Mouse (Mus musculus) limb, embryonic 14.5 days (tissue): ENCODE measurements around the gene Megf8. TPM values are rescaled to one million over a fixed set of nuclear protein-coding genes. Genes with fewer than 3 reads are reported as not detected.

Experiments used
- ATAC-seq: fragments of 200-750 bp; cut with Nextera tagmentation; 2 replicates; pipeline ENCODE4 v1.8.0; 2017; ENCODE audit warnings: low read depth, moderate number of reproducible peaks, moderate TSS enrichment; ENCODE audit not compliant: low FRiP score
- DNase-seq: peaks from one replicate; pipeline ENCODE4 v3.0.0-alpha.2; 2015; ENCODE audit warnings: low spot score
- H3K27ac ChIP-seq: fragments of 300-500 bp; sonication (generic); replicated peaks from 2 replicates; pipeline ENCODE4 v1.5.1; 2014; ENCODE audit warnings: low read depth, mild to moderate bottlenecking, low read length, moderate library complexity, mixed read lengths
- H3K27me3 ChIP-seq: fragments of 300-500 bp; sonication (generic); 2 replicates; pipeline ENCODE4 v1.6.1; 2014; ENCODE audit warnings: low read length, mixed read lengths; ENCODE audit not compliant: control insufficient read depth, insufficient read depth
- H3K36me3 ChIP-seq: fragments of 300-500 bp; sonication (generic); 2 replicates; pipeline ENCODE4 v1.6.1; 2014; ENCODE audit warnings: mild to moderate bottlenecking, low read length, moderate library complexity, mixed read lengths; ENCODE audit not compliant: control insufficient read depth, insufficient read depth
- H3K4me1 ChIP-seq: fragments of 300-500 bp; sonication (generic); 2 replicates; pipeline ENCODE4 v1.6.1; 2014; ENCODE audit warnings: antibody characterized with exemption, low read length, mixed read lengths; ENCODE audit not compliant: control insufficient read depth, insufficient read depth
- H3K4me2 ChIP-seq: fragments of 300-500 bp; sonication (generic); replicated peaks from 2 replicates; pipeline ENCODE4 v1.6.1; 2014; ENCODE audit warnings: low read depth, mild to moderate bottlenecking, low read length, moderate library complexity; ENCODE audit not compliant: severe bottlenecking
- H3K4me3 ChIP-seq: fragments of 300-500 bp; sonication (generic); replicated peaks from 2 replicates; pipeline ENCODE4 v1.5.1; 2014; ENCODE audit warnings: low read length
- H3K9ac ChIP-seq: fragments of 300-500 bp; sonication (generic); 2 replicates; pipeline ENCODE4 v1.6.1; 2014; ENCODE audit warnings: mild to moderate bottlenecking, low read depth, low read length, moderate library complexity; ENCODE audit not compliant: severe bottlenecking
- H3K9me3 ChIP-seq: fragments of 300-500 bp; sonication (generic); 2 replicates; pipeline ENCODE4 v1.6.1; 2016; ENCODE audit warnings: low read length; ENCODE audit not compliant: control insufficient read depth
- POLR2A ChIP-seq: fragments of 200-500 bp; IDR thresholded peaks from 2 replicates; pipeline ENCODE4 v1.8.0; 2012; ENCODE audit warnings: inconsistent platforms, mild to moderate bottlenecking, moderate library complexity, borderline replicate concordance; ENCODE audit not compliant: insufficient read depth, insufficient read length; ENCODE audit errors: extremely low read depth
- WGBS: fragments of 180-500 bp; shearing (Covaris S2); extraction: QIAGEN DNeasy Blood & Tissue Kit; methylation state at CpG from one replicate; pipeline ENCODE4 v1.1.7; 2014; 5-methylcytosine and 5-hydroxymethylcytosine counted together
- polyA plus RNA-seq, 2 experiments: library from polyadenylated mRNA; depleted of rRNA in 1 of 2; stranded (reverse) in 1 of 2; unstranded in 1 of 2; fragments of >200 nt; fragmentation: Nextera tagmentation in 1 of 2; extraction: Ambion mirVana in 1 of 2; gene quantifications; 2 replicates each; pipeline versions ENCODE4 v1.2.1 to v1.2.3; 2012 to 2014

Gene Megf8
- polyA plus RNA-seq, 2 experiments = 16.5 to 45.1 TPM

DNA sequence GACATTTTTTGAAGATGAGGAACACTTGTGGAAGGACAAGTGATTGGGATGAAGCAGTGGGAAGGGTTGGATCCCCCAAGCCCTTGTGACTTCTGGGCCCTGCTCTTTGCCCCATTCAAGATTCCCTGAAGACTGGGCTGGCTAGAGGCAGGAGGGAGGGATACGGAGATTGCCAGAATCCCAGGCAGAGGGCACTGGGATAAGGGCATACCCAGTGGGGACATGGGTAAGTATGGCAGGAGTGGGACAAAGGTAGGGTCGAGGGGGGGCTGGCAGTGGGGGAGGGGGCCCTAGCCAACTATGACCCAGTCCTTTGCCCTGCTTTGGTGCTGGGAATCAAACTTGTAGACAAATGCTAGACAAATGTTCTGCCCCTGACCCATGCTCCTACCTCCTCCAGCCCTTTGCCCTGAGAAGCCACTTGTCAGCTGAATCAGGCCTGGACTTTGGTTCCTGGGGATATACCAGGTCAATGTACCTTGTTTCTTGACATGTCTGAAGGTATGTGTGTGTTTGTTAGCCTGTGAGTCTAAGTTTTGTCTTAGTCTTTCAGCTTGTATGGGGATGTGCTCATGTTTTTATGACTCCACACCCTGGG, 75.0 kb downstream of the Megf8 start:
- H3K27ac ChIP-seq = no peak overlapping the region
- 76% methylated on average over 2 of the region's 2 CpGs for WGBS
- no peak for ATAC-seq

DNA sequence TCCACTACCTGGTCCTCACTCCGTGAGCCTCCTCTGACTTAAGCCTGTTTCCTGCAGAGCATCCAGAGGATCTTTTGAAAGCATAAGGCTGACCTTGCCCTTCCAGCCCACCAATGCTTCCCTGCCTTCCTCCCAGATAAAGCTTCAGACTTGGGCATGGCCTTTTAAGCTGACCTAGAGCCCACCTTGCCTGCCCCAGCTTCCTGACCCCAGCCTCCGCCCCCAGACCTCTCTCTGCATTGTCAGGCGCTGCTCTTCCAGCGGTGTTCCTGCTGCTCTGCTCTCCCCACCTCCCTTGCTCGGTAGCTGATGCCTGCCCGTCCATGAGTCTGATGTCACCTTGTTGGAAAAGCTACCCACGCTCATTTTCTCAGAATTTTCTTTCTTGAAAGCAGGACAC, 75.9 kb downstream of the Megf8 start:
- ATAC-seq = no peak
- no peak overlapping the region for H3K27ac ChIP-seq
- DNase-seq = no peak
- no peak overlapping the region for H3K9ac ChIP-seq
- no peak for TF ChIP-seq POLR2A
- H3K4me3 ChIP-seq = no peak overlapping the region
- H3K9me3 ChIP-seq = no peaks in the 10 kb centered on the region
- H3K27me3 ChIP-seq = no peaks in the 10 kb centered on the region
- H3K4me2 ChIP-seq = no peak overlapping the region
- WGBS = 52% methylated on average over 7 of the region's 7 CpGs
- peaks cover 8% of the 10 kb centered on the region for H3K36me3 ChIP-seq
- H3K4me1 ChIP-seq = peaks cover 32% of the 10 kb centered on the region

More for the DNA sequence above, 75.0 kb downstream of the Megf8 start:
- Histone ChIP-seq H3K36me3 (peaks cover 17% of the 10 kb centered on the region), H3K4me3 (no peak overlapping the region), H3K4me1 (peaks cover 32% of the 10 kb centered on the region), H3K9me3 (no peaks in the 10 kb centered on the region), H3K9ac (no peak overlapping the region), H3K27me3 (no peaks in the 10 kb centered on the region), H3K4me2 (no peak overlapping the region)
- no peak for TF ChIP-seq POLR2A
- DNase-seq = no peak

DNA sequence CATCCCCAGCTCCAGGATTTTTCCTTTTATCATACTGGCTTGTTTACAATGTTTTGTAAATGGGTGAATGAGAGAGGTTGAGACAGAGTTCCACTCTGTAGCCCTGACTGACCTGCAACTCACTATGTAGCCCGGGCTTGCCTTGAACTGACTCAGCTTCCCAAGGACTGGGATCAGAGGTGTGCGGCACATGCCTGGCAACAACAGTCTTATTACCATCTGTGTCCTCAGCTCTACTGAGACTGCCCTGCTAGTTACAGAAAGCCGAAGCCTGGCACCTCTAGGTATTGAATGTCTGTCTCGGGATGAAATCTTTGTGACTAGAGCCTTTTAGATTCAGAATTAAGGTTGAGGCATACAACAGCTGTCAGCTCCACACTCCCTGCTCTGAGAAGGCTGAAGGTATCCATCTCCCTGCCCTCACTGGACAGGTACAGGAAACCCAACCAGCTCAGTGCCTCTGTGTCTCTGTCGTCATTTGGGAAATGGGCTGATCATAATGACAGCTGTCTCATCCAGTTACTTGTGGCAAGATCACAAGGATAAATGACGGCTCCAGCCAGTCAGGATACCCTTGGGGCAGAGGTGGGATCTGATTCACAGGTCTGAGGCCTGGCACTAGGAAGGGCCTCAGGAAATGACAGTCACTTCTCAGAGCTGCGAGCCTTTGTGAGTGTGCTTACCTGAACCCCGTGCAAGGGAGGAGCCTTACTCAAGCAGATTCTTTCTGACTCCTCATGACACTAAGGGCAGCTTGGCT, 76.7 kb downstream of the Megf8 start:
- H3K4me1 ChIP-seq = peaks cover 32% of the 10 kb centered on the region
- ATAC-seq = no peak
- TF ChIP-seq POLR2A = no peak
- H3K9ac ChIP-seq = no peak overlapping the region
- no peaks in the 10 kb centered on the region for H3K9me3 ChIP-seq
- 77% methylated on average over 8 of the region's 8 CpGs for WGBS
- 0 out of 2 replicates have a peak, but pooled peaks cover under 1% of the 10 kb centered on the region for H3K36me3 ChIP-seq
- no peak for DNase-seq
- H3K27ac ChIP-seq = no peak overlapping the region
- H3K4me3 ChIP-seq = peak overlapping the region; percentile 53; the same call in 1 of the 2 replicates
- no peaks in the 10 kb centered on the region for H3K27me3 ChIP-seq
- peak overlapping the region; percentile 62; the same call in 1 of the 2 replicates for H3K4me2 ChIP-seq

DNA sequence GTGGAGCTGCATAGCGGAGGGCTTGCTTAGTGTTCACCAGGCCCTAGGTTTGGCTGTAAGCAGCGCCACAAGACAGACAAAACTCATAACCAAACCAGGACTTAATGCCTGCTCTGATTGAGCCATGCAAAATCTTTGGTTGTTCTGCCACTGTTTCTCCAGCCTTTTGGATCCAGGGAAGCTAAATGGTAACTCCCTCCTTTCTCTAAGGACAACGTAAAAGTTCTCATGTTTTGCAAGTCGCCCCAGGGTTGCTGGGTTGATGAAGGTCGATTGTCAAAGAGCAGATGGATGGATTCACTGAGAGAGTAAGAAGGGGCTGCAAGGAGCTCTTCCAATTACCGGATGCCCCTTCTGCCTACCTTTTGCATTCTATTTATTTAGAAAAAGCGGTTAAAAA, 77.8 kb downstream of the Megf8 start:
- no peak for TF ChIP-seq POLR2A
- H3K36me3 ChIP-seq = no peaks in the 10 kb centered on the region
- WGBS = 11% methylated on average over 7 of the region's 7 CpGs
- H3K9ac ChIP-seq = peak overlapping the region; percentile 53
- H3K4me1 ChIP-seq = peaks cover 31% of the 10 kb centered on the region
- peak overlapping the region; percentile 62 for H3K4me2 ChIP-seq
- no peaks in the 10 kb centered on the region for H3K27me3 ChIP-seq
- peak overlapping the region; percentile 53 for H3K4me3 ChIP-seq
- no peak overlapping the region for H3K27ac ChIP-seq
- H3K9me3 ChIP-seq = no peaks in the 10 kb centered on the region
- no peak for ATAC-seq
- no peak for DNase-seq

DNA sequence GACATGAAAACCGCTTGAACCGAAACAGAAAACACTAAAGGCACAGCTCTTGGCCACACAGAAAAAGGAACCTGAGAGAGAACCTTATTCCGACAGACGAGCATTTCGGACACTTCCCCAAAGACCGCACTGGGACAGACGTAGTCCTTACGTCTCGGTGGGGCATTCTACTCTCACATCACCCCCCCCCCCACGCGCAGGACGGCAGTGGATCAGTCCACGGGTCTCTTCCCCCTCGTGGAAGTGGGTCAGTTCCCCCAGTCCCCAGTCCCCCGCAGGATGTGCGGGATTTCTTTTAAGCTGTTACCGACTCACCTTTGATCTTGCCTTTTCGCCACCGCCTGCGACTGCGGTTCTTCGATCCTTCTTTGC, 78.2 kb downstream of the Megf8 start:
- ATAC-seq (peak; percentile 35), DNase-seq (no peak)
- Histone ChIP-seq H3K27me3 (no peaks in the 10 kb centered on the region), H3K9me3 (no peaks in the 10 kb centered on the region), H3K9ac (peak overlapping the region; percentile 53), H3K36me3 (no peaks in the 10 kb centered on the region), H3K27ac (no peak overlapping the region; the same call in 1 of the 2 replicates), H3K4me3 (peak overlapping the region; percentile 53), H3K4me1 (peaks cover 26% of the 10 kb centered on the region), H3K4me2 (peak overlapping the region; percentile 62)
- no peak for TF ChIP-seq POLR2A
- WGBS = 0% methylated on average over 22 of the region's 22 CpGs
